Mouse (Mus musculus): ENCODE data around the gene Fam19a4. TPM values are rescaled to one million over a fixed set of nuclear protein-coding genes. Genes with fewer than 3 reads are reported as not detected.

Fam19a4 gene
- polyA plus RNA-seq, 1 experiment = not detected

GRCm38 (mm10) chr6:97082336-97082735 lies 22.1 kb upstream of the Fam19a4 start:
- no peaks in the 10 kb centered on the region for H3K4me1 ChIP-seq (ENCODE audit: control insufficient read depth, insufficient read depth, insufficient read length, low read length)
- TF ChIP-seq POLR2A (IDR thresholded peaks at IDR 0.05; ENCODE audit: low read depth, low read length) (no peak), CTCF (IDR thresholded peaks at IDR 0.05; ENCODE audit: extremely low read depth, insufficient read length, insufficient replicate concordance, low read depth, low read length) (no peak)
- H3K27me3 ChIP-seq (ENCODE audit: control insufficient read depth, insufficient read depth, low read length) = no peaks in the 10 kb centered on the region
- no peak overlapping the region for H3K27ac ChIP-seq (ENCODE audit: insufficient read depth, low read depth, low read length)
- no peaks in the 10 kb centered on the region for H3K36me3 ChIP-seq (ENCODE audit: control insufficient read depth, insufficient read depth, low read length)
- H3K4me3 ChIP-seq (ENCODE audit: low read depth, low read length) = no peak overlapping the region
- 93% methylated on average over 2 of the region's 2 CpGs for WGBS

- no peak for TF ChIP-seq CTCF (IDR thresholded peaks at IDR 0.05; ENCODE audit: extremely low read depth, insufficient read length, insufficient replicate concordance, low read depth, low read length)
- no peak for TF ChIP-seq POLR2A (IDR thresholded peaks at IDR 0.05; ENCODE audit: low read depth, low read length)
- no peak overlapping the region for H3K4me3 ChIP-seq (ENCODE audit: low read depth, low read length)
- 55% methylated on average over 9 of the region's 9 CpGs for WGBS
- H3K36me3 ChIP-seq (ENCODE audit: control insufficient read depth, insufficient read depth, low read length) = no peaks in the 10 kb centered on the region
- H3K4me1 ChIP-seq (ENCODE audit: control insufficient read depth, insufficient read depth, insufficient read length, low read length) = no peaks in the 10 kb centered on the region
- H3K27ac ChIP-seq (ENCODE audit: insufficient read depth, low read depth, low read length) = no peak overlapping the region
- H3K27me3 ChIP-seq (ENCODE audit: control insufficient read depth, insufficient read depth, low read length) = no peaks in the 10 kb centered on the region
Measured at GRCm38 (mm10) chr6:97080016-97080415, 19.8 kb upstream of the Fam19a4 start.

GRCm38 (mm10) chr6:97059599-97059998 lies 614 bp downstream of the Fam19a4 start:
- WGBS = 4% methylated on average over 10 of the region's 10 CpGs
- H3K27ac ChIP-seq (ENCODE audit: insufficient read depth, low read depth, low read length) = no peak overlapping the region
- TF ChIP-seq POLR2A (IDR thresholded peaks at IDR 0.05; ENCODE audit: low read depth, low read length) = no peak
- TF ChIP-seq CTCF (IDR thresholded peaks at IDR 0.05; ENCODE audit: extremely low read depth, insufficient read length, insufficient replicate concordance, low read depth, low read length) = no peak
- no peaks in the 10 kb centered on the region; the same call in 1 of the 2 replicates for H3K4me1 ChIP-seq (ENCODE audit: control insufficient read depth, insufficient read depth, insufficient read length, low read length)
- no peak overlapping the region for H3K4me3 ChIP-seq (ENCODE audit: low read depth, low read length)
- peaks cover 6% of the 10 kb centered on the region for H3K27me3 ChIP-seq (ENCODE audit: control insufficient read depth, insufficient read depth, low read length)
- H3K36me3 ChIP-seq (ENCODE audit: control insufficient read depth, insufficient read depth, low read length) = no peaks in the 10 kb centered on the region

- WGBS = 63% methylated on average over 8 of the region's 8 CpGs
- Histone ChIP-seq H3K4me1 (ENCODE audit: control insufficient read depth, insufficient read depth, insufficient read length, low read length) (no peaks in the 10 kb centered on the region), H3K27me3 (ENCODE audit: control insufficient read depth, insufficient read depth, low read length) (no peaks in the 10 kb centered on the region), H3K4me3 (ENCODE audit: low read depth, low read length) (no peak overlapping the region), H3K36me3 (ENCODE audit: control insufficient read depth, insufficient read depth, low read length) (no peaks in the 10 kb centered on the region), H3K27ac (ENCODE audit: insufficient read depth, low read depth, low read length) (no peak overlapping the region)
- TF ChIP-seq POLR2A (IDR thresholded peaks at IDR 0.05; ENCODE audit: low read depth, low read length) (no peak), CTCF (IDR thresholded peaks at IDR 0.05; ENCODE audit: extremely low read depth, insufficient read length, insufficient replicate concordance, low read depth, low read length) (no peak)
Measured at GRCm38 (mm10) chr6:97052196-97052770, 7.9 kb downstream of the Fam19a4 start.

GRCm38 (mm10) chr6:97048403-97048802 lies 11.8 kb downstream of the Fam19a4 start:
- no peaks in the 10 kb centered on the region for H3K27me3 ChIP-seq (ENCODE audit: control insufficient read depth, insufficient read depth, low read length)
- no peak overlapping the region for H3K4me3 ChIP-seq (ENCODE audit: low read depth, low read length)
- TF ChIP-seq POLR2A (IDR thresholded peaks at IDR 0.05; ENCODE audit: low read depth, low read length) (no peak), CTCF (IDR thresholded peaks at IDR 0.05; ENCODE audit: extremely low read depth, insufficient read length, insufficient replicate concordance, low read depth, low read length) (no peak)
- H3K36me3 ChIP-seq (ENCODE audit: control insufficient read depth, insufficient read depth, low read length) = no peaks in the 10 kb centered on the region
- WGBS = 34% methylated on average over 4 of the region's 4 CpGs
- H3K27ac ChIP-seq (ENCODE audit: insufficient read depth, low read depth, low read length) = no peak overlapping the region
- H3K4me1 ChIP-seq (ENCODE audit: control insufficient read depth, insufficient read depth, insufficient read length, low read length) = no peaks in the 10 kb centered on the region

GRCm38 (mm10) chr6:97046541-97046940 lies 13.7 kb downstream of the Fam19a4 start:
- Histone ChIP-seq H3K27me3 (ENCODE audit: control insufficient read depth, insufficient read depth, low read length) (no peaks in the 10 kb centered on the region), H3K4me1 (ENCODE audit: control insufficient read depth, insufficient read depth, insufficient read length, low read length) (no peaks in the 10 kb centered on the region), H3K27ac (ENCODE audit: insufficient read depth, low read depth, low read length) (no peak overlapping the region), H3K4me3 (ENCODE audit: low read depth, low read length) (no peak overlapping the region), H3K36me3 (ENCODE audit: control insufficient read depth, insufficient read depth, low read length) (no peaks in the 10 kb centered on the region)
- 91% methylated on average over 4 of the region's 4 CpGs for WGBS
- no peak for TF ChIP-seq CTCF (IDR thresholded peaks at IDR 0.05; ENCODE audit: extremely low read depth, insufficient read length, insufficient replicate concordance, low read depth, low read length)
- TF ChIP-seq POLR2A (IDR thresholded peaks at IDR 0.05; ENCODE audit: low read depth, low read length) = no peak

- Histone ChIP-seq H3K4me1 (ENCODE audit: control insufficient read depth, insufficient read depth, insufficient read length, low read length) (no peaks in the 10 kb centered on the region), H3K4me3 (ENCODE audit: low read depth, low read length) (no peak overlapping the region), H3K36me3 (ENCODE audit: control insufficient read depth, insufficient read depth, low read length) (no peaks in the 10 kb centered on the region), H3K27me3 (ENCODE audit: control insufficient read depth, insufficient read depth, low read length) (no peaks in the 10 kb centered on the region), H3K27ac (ENCODE audit: insufficient read depth, low read depth, low read length) (no peak overlapping the region)
- no peak for TF ChIP-seq POLR2A (IDR thresholded peaks at IDR 0.05; ENCODE audit: low read depth, low read length)
- no peak for TF ChIP-seq CTCF (IDR thresholded peaks at IDR 0.05; ENCODE audit: extremely low read depth, insufficient read length, insufficient replicate concordance, low read depth, low read length)
- 43% methylated on average over 5 of the region's 5 CpGs for WGBS
Measured at GRCm38 (mm10) chr6:97027110-97027677, 33.0 kb downstream of the Fam19a4 start.

All from small intestine, adult 2 months (tissue).